Mouse (Mus musculus): Measurements from ENCODE around the gene C1s2.

DNA sequence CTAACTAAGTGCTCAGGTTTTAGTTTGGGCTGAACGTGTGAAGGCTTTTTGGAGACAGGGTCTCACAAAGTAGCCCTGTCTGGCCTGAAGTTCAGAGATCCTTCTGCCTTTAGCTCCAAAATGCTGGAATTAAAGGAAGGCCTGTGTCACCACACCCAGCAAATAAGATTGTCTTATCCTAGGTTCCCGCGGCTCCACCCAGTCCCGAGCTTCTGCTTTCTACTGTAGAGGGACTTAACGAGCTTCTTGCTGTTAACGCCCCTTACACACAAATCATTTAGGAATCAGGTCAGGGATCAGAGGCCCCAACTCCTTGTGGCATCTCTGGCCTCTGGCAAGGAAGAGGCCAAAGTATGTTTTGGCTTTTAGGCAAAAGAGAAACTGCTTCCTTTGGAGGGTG, 36.2 kb upstream of the C1s2 start:
- TF ChIP-seq POLR2A (IDR thresholded peaks at IDR 0.05; ENCODE audit: low read depth, low read length): no peak
- no peak for TF ChIP-seq CTCF (conservative IDR thresholded peaks at IDR 0.05; ENCODE audit: insufficient read depth, insufficient read length, low read depth, low read length)
